Mouse (Mus musculus) frontal cortex, postnatal 10 days (tissue): Measurements from ENCODE around the gene Chmp1a.
"Not testable (repeated sequence)": the region's sequence is repeated elsewhere in the genome, so short reads cannot be mapped to it uniquely, and the experiment has no call there.

Experiments used
- DNase-seq, 2 experiments: peaks; one replicate each; pipeline ENCODE4 v3.0.0; 2022; ENCODE audit warnings: low spot score in 2 of 2, mixed read lengths in 1 of 2

Gene Chmp1a

GRCm38 (mm10) chr8:123232553-123232952 is 20.0 kb upstream of the Chmp1a start:
- no peak for DNase-seq

GRCm38 (mm10) chr8:123231742-123232141 is 19.2 kb upstream of the Chmp1a start:
- DNase-seq = no peak

- not testable (repeated sequence) for DNase-seq
Measured at GRCm38 (mm10) chr8:123230326-123230725, 17.8 kb upstream of the Chmp1a start.

- no peak for DNase-seq
Measured at GRCm38 (mm10) chr8:123228416-123228815, 15.9 kb upstream of the Chmp1a start.

GRCm38 (mm10) chr8:123224278-123225266 is 12.0 kb upstream of the Chmp1a start, which contains the start of gene Cdk10:
Gene Cdk10, plus strand, starts transcription at chr8:123224842.
- peak; percentile 79 to 89 for DNase-seq

GRCm38 (mm10) chr8:123220917-123221316 is 8.4 kb upstream of the Chmp1a start:
- DNase-seq = no peak

GRCm38 (mm10) chr8:123215430-123215829 is 2.9 kb upstream of the Chmp1a start:
- no peak for DNase-seq

- no peak for DNase-seq
Measured at GRCm38 (mm10) chr8:123213118-123213772, 682 bp upstream of the Chmp1a start.

GRCm38 (mm10) chr8:123211876-123212275 is 687 bp downstream of the Chmp1a start:
- DNase-seq = no peak

- no peak for DNase-seq
Measured at GRCm38 (mm10) chr8:123203571-123203970, 9.0 kb downstream of the Chmp1a start.

- peak in 1 of 2 experiments; percentile 67 for DNase-seq
Measured at GRCm38 (mm10) chr8:123202288-123202687, 10.3 kb downstream of the Chmp1a start.

GRCm38 (mm10) chr8:123199864-123200263 is 12.7 kb downstream of the Chmp1a start:
- DNase-seq = no peak

- DNase-seq = not testable (repeated sequence)
Measured at GRCm38 (mm10) chr8:123197016-123197415, 15.5 kb downstream of the Chmp1a start.

GRCm38 (mm10) chr8:123193771-123194170 is 18.8 kb downstream of the Chmp1a start:
- no peak for DNase-seq

GRCm38 (mm10) chr8:123191908-123192307 is 20.7 kb downstream of the Chmp1a start:
- DNase-seq = no peak

- peak; percentile 64 to 72 for DNase-seq
Measured at GRCm38 (mm10) chr8:123190678-123191077, 21.9 kb downstream of the Chmp1a start.

- no peak for DNase-seq
Measured at GRCm38 (mm10) chr8:123188841-123189240, 23.7 kb downstream of the Chmp1a start.

GRCm38 (mm10) chr8:123188006-123188405 is 24.6 kb downstream of the Chmp1a start:
- no peak for DNase-seq

GRCm38 (mm10) chr8:123185566-123186409 is 26.8 kb downstream of the Chmp1a start, which contains the start of gene Dpep1:
Gene Dpep1, plus strand, starts transcription at chr8:123186242.
- DNase-seq = no peak

GRCm38 (mm10) chr8:123181391-123181790 is 31.2 kb downstream of the Chmp1a start:
- DNase-seq = no peak

GRCm38 (mm10) chr8:123157888-123158465 is 54.6 kb downstream of the Chmp1a start, which contains the start of gene Sult5a1:
Gene Sult5a1, minus strand, starts transcription at chr8:123158315.
- DNase-seq = no peak
